Comparison of ENCODE assay signal across 8 mouse cellular contexts in the genomic region with DNA sequence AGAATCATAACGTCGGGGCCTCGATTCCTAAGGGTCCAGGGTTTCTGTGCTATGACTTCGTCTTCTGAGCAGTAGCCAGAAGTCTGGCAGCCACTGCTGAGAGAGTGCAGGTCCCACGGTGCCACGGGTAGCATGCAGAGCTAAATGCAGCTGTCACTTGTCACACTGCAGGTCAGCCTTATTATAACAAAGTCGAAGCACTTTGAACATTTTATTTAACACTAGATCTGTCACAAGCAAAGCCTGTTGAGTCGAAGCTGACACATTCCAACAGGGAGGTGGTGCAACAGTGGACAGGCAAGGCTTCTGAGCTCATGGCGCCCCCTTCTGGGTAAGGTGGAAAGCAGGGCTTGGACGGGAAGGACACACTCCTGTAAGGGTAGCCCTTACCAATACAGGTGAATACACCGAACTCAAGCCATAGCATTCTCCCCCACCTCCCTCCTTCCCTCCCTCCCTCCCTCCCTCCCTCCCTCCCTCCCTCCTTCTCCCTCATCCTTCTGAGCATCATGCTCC.
DNase-seq lines count a peak whose midpoint lies in the region; ATAC-seq and TF ChIP-seq lines count a peak whose summit lies in the region.

No protein-coding gene starts in this region.

- peak; percentile 23; the same call in 1 of the 2 replicates for TF ChIP-seq CTCF in brain, embryonic 14.5 days (IDR thresholded peaks at IDR 0.05; ENCODE audit: borderline replicate concordance, extremely low read depth, insufficient read depth, insufficient read length)

- DNase-seq in adrenal gland, postnatal 10 days = peak; percentile 48
- no peak for DNase-seq in adrenal gland, adult 8-10 months
- DNase-seq in kidney, postnatal 25 days = peak; percentile 45 to 57
- DNase-seq in kidney, adult 18-20 months = no peak
- no peak for DNase-seq in brain, embryonic 14.5 days (ENCODE audit: low read depth)
- peak; percentile 45 for DNase-seq in retina, embryonic 14.5 days (ENCODE audit: low spot score)
- no peak for DNase-seq in gastrocnemius, postnatal 14 days

- intact Hi-C loops in gastrocnemius, postnatal 14 days (cut with DNase I; ENCODE audit: low total_unique reads) = loop anchor here (10.0 kb wide), 1 partner anchor 213 kb away; no protein-coding TSS in a partner anchor

- ATAC-seq in inflammation-experienced regulatory T-cells, adult 6 months = no peak

- no peak for TF ChIP-seq POLR2A in brain, embryonic 14.5 days (IDR thresholded peaks at IDR 0.05; ENCODE audit: borderline replicate concordance, extremely low read depth, insufficient read depth, insufficient read length, poor library complexity, severe bottlenecking)

Comparison
In these comparisons a context has a peak if more than half of its experiments do, and no peak if none do; other contexts are left out.
1. DNase-seq: peak in adrenal gland, postnatal 10 days (single experiment), kidney, postnatal 25 days (2 of 2) and retina, embryonic 14.5 days (single experiment); none in adrenal gland, adult 8-10 months (single experiment), kidney, adult 18-20 months (single experiment), brain, embryonic 14.5 days (single experiment) and gastrocnemius, postnatal 14 days (single experiment).